8 mouse cellular contexts compared by ENCODE assay signal in genomic region chr5:51591537-51592154, GRCm38 (mm10). TPM values are rescaled to one million over a fixed set of nuclear protein-coding genes. Genes with fewer than 3 reads are reported as not detected.
DNase-seq lines count a peak whose midpoint lies in the region; ATAC-seq lines count a peak whose summit lies in the region.

No protein-coding gene starts in this region.

- H3K9ac ChIP-seq in intestine, embryonic 14.5 days (ENCODE audit: low read length), result no peak overlapping the region
- no peak overlapping the region for H3K9ac ChIP-seq in liver, embryonic 12.5 days

- WGBS in intestine, embryonic 14.5 days, result 16% methylated on average over 11 of the region's 11 CpGs
- WGBS in liver, embryonic 12.5 days (ENCODE audit: insufficient replicate concordance), result 34% methylated on average over 11 of the region's 11 CpGs

- no peaks in the 10 kb centered on the region for H3K27me3 ChIP-seq in intestine, embryonic 14.5 days (replicated peaks; ENCODE audit: control insufficient read depth, insufficient read depth, low read length)
- H3K27me3 ChIP-seq in liver, embryonic 12.5 days (replicated peaks), result no peaks in the 10 kb centered on the region

- no peak for ATAC-seq in intestine, embryonic 14.5 days (replicated peaks; ENCODE audit: low FRiP score, low TSS enrichment, low read depth)
- ATAC-seq in liver, embryonic 12.5 days, result peak; percentile 32; the same call in 1 of the 2 replicates
- no peak for ATAC-seq in erythroid progenitor cell, adult 5-6 weeks (replicated peaks; ENCODE audit: low FRiP score, poor library complexity, severe bottlenecking)

- H3K4me3 ChIP-seq in intestine, embryonic 14.5 days (ENCODE audit: low read depth, low read length), result no peak overlapping the region
- no peak overlapping the region for H3K4me3 ChIP-seq in liver, embryonic 12.5 days

- DNase-seq in 3134 (ENCODE audit: extremely low read depth, insufficient read length, low spot score), result peak; percentile 17
- DNase-seq in embryo, embryonic 9.5 days (ENCODE audit: extremely low spot score), result peak; percentile 10
- DNase-seq in intestine, embryonic 14.5 days (ENCODE audit: low spot score), result peak; percentile 54
- DNase-seq in spleen, postnatal 10 days (ENCODE audit: low spot score in 2 of 2), result no peak
- no peak for DNase-seq in thymus, postnatal 36 days
- DNase-seq in right cerebral cortex, adult 2 months (ENCODE audit: low spot score in 2 of 2), result no peak

- H3K36me3 ChIP-seq in intestine, embryonic 14.5 days (ENCODE audit: control insufficient read depth, insufficient read depth, low read length), result no peaks in the 10 kb centered on the region
- no peaks in the 10 kb centered on the region for H3K36me3 ChIP-seq in liver, embryonic 12.5 days

- no peak overlapping the region for H3K27ac ChIP-seq in intestine, embryonic 14.5 days (ENCODE audit: low read depth)
- H3K27ac ChIP-seq in liver, embryonic 12.5 days, result no peak overlapping the region

- H3K9me3 ChIP-seq in intestine, embryonic 14.5 days (ENCODE audit: control insufficient read depth, low read length), result no peaks in the 10 kb centered on the region
- H3K9me3 ChIP-seq in liver, embryonic 12.5 days (replicated peaks), result no peaks in the 10 kb centered on the region

- H3K4me1 ChIP-seq in intestine, embryonic 14.5 days (replicated peaks; ENCODE audit: control insufficient read depth, insufficient read depth, low read length), result peaks cover 12% of the 10 kb centered on the region
- H3K4me1 ChIP-seq in liver, embryonic 12.5 days, result no peaks in the 10 kb centered on the region

- no peak overlapping the region for H3K4me2 ChIP-seq in intestine, embryonic 14.5 days (ENCODE audit: low read length)
- no peak overlapping the region for H3K4me2 ChIP-seq in liver, embryonic 12.5 days

RNA-seq across cellular contexts. Expression of gene Ppargc1a, which starts 24.1 kb away (rescaled TPM):
- polyA plus RNA-seq in intestine, embryonic 14.5 days (2014; fragmentation: Nextera tagmentation; extraction: Ambion mirVana), result 5.5 and 6.2 TPM in 2 replicates
- polyA plus RNA-seq in liver, embryonic 12.5 days (2016; fragmentation: Nextera tagmentation; extraction: Ambion mirVana), result 2.2 and 2.5 TPM in 2 replicates
- not detected in 2 replicates for total RNA-seq in erythroid progenitor cell, adult 5-6 weeks (2015; ENCODE audit: low replicate concordance)
- not detected in 2 replicates for total RNA-seq in erythroid progenitor cell, adult 5-6 weeks (2017; ENCODE audit: low replicate concordance)

Comparison
In these comparisons a context has a peak if more than half of its experiments do, and no peak if none do; other contexts are left out.
1. DNase-seq: peak in 3134 (single experiment), embryo, embryonic 9.5 days (single experiment) and intestine, embryonic 14.5 days (single experiment); none in spleen, postnatal 10 days (0 of 2), thymus, postnatal 36 days (0 of 2) and right cerebral cortex, adult 2 months (0 of 2).